Mouse (Mus musculus): ENCODE measurements at regions not wholly inside any gene's neighbourhood (a gene's known extent, or its start where the extent isn't known, plus 50 kb on each side); places are given as distances from the start of the nearest gene placed in this dataset.

DNA sequence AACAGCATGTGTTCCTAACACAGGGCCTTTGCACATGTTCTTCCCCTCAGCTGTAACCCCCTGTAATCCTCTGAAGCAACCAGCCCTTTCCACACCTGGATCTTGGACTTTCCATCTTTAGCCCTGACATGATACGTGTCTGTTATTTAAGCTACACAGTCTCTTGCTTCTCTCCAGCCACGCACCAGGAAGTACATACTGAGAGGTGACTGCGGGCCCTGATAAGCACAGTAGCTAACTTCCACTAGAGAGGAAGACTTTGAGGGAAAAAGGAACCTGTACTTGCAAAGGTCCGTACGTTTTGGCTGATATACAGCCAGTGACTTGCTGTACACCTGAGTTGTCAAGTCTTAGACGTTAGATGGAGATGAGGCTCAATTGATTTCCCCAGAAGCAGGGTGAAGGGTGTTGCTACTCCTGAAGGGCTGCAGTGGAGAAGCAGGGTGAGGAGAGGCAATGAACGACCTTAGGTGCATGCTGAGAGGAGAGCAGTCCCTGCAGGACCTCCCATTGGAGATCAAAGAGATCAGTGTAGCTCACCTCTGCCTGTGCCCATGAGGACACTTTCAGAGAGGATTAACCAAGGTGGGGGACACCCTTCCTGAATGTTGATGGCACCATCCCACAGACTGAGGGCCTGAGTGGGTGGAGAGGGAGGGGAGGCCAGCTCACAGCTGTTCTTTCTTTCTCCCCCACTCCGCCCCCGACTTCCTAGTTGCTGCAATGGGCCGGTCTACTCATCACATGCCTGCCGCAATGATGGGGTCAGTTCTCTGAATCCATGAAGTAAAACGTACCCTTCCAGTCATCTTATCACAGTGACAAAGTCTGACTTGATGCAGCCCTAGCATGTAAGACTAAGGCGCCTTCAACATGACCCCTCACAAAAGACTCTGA is 88.1 kb downstream of the Tomm20 start:
- peak in 1 of 2 experiments; percentile 43; a peak in 1 of 4 replicates for ATAC-seq (replicated peaks in 1 of 2; ENCODE audit: insufficient read depth in 1 of 2, low FRiP score in 2 of 2, low TSS enrichment in 1 of 2, low read depth in 1 of 2, poor library complexity in 2 of 2, severe bottlenecking in 2 of 2)

DNA sequence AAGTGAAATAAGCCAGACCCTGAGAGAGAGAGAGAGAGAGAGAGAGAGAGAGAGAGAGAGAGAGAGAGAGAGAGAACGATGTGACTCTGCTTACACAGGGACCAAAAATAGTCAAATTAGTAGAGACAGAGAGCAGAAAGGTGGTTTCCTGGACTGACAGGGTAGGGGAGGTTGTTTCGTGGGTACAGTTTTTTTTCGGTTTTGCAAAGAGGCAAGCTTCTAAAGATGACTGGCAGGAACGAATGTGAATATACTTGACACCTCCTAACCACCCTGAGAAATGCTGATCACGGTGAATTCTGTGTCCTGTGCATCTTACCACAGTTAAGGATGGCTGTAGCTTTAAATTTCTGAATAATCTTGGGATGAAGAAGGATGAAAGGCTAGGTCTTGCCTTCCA is 89.7 kb downstream of the Tomm20 start:
- ATAC-seq (replicated peaks in 1 of 2; ENCODE audit: insufficient read depth in 1 of 2, low FRiP score in 2 of 2, low TSS enrichment in 1 of 2, low read depth in 1 of 2, poor library complexity in 2 of 2, severe bottlenecking in 2 of 2), result peak; percentile 23; a peak in 3 of 4 replicates

DNA sequence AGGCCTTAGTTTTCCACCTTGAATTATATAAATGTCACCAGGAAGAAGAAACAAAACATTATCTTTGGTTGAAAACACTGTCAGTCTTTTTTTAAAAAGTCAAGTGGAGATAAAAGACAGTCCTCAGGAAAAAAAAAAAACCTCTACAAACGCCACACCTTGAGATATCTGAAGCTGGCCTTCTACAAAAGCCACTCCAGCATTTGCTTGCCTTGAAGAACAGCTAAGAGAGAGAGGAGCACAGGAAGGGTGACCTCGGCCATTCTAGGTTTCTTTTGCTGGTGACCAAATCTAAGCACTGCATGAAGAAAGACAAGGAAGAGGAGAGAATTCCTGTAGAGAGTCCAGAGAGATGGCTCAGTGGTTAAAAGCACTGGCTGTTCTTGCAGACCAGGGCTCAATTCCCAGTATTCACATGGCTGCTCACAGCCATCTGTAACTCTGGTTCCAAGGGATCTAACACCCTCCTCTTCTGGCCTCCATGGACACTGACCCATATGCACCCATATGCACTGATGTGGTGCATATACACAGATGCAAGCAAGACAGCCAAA is 90.5 kb downstream of the Tomm20 start:
- no peak for ATAC-seq (replicated peaks in 1 of 2; ENCODE audit: insufficient read depth in 1 of 2, low FRiP score in 2 of 2, low TSS enrichment in 1 of 2, low read depth in 1 of 2, poor library complexity in 2 of 2, severe bottlenecking in 2 of 2)

DNA sequence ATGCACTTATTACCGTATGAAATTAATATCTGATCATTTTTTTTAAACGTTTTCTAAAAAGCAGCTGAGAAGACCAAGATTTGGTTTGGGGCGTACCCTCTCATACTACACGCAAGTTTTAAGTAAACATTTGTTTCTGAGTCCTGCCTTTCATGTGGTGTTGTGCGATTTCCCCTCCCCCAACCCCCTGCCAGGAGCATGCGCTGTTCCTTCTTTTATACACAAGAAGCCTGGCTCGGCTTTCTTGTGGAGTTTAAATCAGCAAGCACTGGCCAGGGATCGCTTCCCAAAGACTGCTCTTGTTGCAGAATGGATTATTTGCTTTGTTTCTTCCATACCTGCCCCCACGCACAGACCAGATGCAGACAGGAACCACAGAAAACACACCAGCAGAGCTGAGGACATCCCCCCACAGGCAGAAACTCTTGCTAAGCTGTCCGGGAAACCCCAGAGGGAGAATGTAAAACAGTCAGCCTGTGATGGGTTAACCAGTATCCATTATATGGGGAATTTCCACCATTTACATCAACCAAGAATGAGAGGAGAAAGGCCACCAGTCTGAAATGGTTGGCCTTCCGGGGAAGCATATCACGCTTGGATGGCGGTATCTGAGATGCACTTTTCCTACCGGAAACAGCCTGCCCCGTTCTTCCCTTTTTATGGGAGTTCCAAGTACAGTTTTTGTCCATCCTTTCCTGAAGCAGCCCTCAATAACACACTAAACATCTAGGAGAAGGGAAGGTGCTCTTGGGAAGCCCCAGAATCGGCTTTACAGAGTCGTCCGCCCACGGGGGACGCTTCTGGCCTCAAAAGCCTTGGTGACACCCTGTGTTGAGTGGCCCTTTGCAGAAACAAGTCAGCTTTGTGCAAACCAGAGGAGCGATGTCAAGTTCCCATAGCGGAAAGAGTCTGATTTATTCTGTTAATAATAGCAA is 91.3 kb downstream of the Tomm20 start:
- no peak for ATAC-seq (replicated peaks in 1 of 2; ENCODE audit: insufficient read depth in 1 of 2, low FRiP score in 2 of 2, low TSS enrichment in 1 of 2, low read depth in 1 of 2, poor library complexity in 2 of 2, severe bottlenecking in 2 of 2)

DNA sequence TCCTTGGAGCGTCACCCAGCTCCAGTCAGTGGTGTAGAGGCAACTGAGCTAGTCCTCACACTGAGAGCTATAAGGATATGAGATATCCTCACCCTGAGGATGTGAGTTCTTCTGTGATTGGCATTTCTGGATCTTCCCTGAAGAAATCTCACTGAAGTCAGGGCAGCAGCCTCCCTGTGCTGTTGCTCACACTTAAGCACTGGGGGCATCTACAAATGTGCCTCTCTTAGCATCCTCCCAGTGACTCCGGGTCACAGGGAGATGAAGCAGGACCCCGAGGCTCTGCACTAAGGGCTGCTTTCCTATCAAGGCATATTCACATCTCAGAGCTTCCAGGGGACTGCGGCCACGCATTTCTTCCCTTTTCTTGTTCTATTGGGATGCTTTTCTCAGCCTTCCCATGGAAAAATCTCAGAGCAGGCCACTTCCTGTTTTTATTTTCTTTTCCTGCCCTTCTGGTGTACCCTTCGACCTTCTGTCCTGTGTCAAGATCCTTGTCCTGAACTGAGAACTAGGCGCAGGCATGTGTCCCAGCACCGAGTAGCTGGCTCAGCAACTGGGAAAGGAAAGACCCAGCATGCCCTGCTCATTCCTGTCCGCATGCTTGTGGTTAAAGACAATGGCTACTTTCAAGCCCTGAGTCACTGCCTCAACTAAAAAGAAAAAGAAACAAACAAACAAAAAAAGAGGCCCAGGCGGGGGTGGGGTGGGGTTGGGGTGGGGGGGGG is 92.8 kb downstream of the Tomm20 start:
- ATAC-seq (replicated peaks in 1 of 2; ENCODE audit: insufficient read depth in 1 of 2, low FRiP score in 2 of 2, low TSS enrichment in 1 of 2, low read depth in 1 of 2, poor library complexity in 2 of 2, severe bottlenecking in 2 of 2), result no peak

DNA sequence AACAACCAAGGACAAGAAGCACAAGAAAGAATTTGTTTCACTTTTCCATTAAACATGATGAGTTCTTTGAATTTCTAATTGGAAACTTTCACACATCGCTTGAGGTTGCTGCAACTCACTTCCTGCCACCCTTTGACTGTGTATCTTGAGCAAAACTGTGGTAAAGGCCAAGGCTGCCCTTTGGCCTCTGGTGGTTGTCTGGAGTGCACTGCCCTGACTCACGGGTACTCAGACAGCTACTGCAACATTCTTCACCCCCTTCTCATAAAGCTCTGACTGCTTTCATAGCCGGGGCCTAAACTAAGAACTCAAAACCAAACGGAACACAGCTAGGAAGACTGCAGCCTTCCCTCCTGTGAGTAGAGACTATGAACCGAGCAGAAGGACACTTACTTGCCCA is 93.5 kb downstream of the Tomm20 start:
- ATAC-seq (replicated peaks in 1 of 2; ENCODE audit: insufficient read depth in 1 of 2, low FRiP score in 2 of 2, low TSS enrichment in 1 of 2, low read depth in 1 of 2, poor library complexity in 2 of 2, severe bottlenecking in 2 of 2), result peak in 1 of 2 experiments; percentile 19; a peak in 1 of 4 replicates

DNA sequence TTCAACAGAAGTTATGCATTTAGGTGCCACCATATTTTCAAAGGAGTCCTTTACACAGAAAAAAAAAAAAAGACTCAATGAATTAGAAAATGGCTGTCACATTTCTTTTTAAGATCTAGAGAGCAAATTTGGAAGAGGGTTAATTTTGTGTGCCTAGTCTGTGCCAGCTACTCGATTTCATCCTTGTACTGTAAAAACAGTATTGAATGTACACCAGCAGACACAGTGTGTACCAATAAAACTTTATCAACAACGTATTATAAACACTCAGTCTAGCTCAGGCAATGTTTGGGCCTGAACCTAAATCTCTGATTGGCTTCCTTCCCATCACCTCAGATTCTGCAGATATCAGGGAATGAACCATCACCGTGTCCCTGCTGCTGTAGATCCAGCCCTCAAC is 93.9 kb downstream of the Tomm20 start:
- ATAC-seq (replicated peaks in 1 of 2; ENCODE audit: insufficient read depth in 1 of 2, low FRiP score in 2 of 2, low TSS enrichment in 1 of 2, low read depth in 1 of 2, poor library complexity in 2 of 2, severe bottlenecking in 2 of 2), result no peak

DNA sequence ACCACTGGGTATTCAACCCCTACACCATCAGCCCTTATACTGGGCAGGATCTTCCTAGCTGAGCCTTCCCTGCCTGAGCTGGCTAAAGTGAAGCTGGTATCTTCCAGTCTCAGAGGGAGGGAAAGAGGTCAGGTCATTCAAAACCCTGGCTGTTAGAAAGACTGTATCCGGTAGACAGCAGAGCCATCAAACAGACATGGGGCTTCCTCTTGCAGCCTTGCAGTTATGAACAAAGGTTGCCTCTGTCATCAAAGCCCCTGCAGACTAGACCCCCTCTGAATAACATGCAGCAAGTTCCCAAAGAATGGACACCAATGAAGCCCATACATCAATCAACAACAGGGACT is 95.5 kb downstream of the Tomm20 start:
- ATAC-seq (replicated peaks in 1 of 2; ENCODE audit: insufficient read depth in 1 of 2, low FRiP score in 2 of 2, low TSS enrichment in 1 of 2, low read depth in 1 of 2, poor library complexity in 2 of 2, severe bottlenecking in 2 of 2), result no peak

DNA sequence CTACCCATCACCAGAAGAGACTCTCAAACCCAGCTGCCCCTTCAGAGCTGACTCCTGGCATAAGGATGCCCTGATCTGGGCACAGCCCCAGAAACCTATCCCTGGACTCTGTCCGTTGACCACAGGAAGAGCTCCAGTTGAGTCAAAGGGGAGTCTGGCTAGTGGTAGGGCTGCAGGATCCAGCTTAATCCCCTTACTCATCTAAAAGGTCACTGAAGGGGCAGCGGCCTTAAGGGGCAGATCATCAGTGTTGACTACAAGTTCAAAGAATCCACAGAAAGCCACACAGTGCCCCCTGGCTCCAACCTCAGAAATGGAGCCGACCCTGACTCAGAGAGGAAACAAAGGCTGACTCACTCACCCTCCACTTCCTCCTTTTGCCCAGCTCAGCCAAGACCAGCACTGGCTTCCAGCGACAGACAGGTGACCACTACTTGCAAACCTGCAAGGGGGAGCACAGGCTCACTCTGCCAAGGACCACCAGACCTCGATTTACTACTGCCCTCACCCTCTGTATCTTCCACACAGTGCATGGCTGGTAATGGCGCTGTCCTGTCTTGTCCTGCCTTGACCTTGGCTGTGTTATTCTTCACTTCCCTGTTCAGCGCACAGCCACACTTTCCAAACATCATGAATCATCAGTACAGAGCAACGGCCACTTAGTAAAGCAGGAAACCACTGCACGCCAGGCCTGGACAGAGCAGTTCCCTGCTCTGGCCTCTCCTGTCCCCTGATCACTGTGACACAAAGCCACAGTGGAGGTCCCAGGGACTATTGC is 96.0 kb downstream of the Tomm20 start:
- peak; percentile 68 for ATAC-seq (replicated peaks in 1 of 2; ENCODE audit: insufficient read depth in 1 of 2, low FRiP score in 2 of 2, low TSS enrichment in 1 of 2, low read depth in 1 of 2, poor library complexity in 2 of 2, severe bottlenecking in 2 of 2)

DNA sequence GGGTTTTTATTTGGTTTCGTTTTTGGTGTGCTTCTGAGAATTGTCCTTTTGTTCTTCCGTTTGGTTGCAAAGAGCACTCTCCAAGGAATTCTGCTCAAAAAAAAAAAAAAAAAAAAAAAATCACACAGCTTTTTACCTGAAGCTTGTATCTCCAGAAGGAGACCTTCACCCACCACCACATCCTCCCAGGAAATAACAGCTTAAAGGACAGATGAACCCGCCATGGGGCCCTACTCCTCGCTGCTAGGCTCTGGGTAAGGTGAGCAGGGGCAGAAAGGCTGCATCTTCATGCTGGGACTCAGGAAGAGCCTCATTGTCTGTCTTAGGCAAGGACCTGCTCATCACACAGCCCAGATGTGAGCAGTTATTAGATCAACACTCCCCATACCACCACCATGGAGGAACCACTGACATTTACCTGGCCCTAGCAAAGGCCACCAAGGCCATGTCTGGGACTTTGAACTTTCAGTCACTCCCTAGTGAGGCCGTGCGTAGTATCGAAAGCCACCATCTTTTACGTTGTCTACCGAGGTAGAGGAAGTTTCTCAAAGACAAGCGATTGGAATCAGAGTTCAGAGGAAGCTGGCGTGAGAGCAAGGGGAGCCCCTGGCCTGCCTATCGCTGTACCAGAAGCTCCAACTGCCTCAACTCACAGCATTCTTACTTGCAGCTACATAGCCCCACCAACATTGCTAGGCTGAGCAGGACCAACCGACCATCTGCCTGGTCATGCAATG is 97.1 kb downstream of the Tomm20 start:
- ATAC-seq (replicated peaks in 1 of 2; ENCODE audit: insufficient read depth in 1 of 2, low FRiP score in 2 of 2, low TSS enrichment in 1 of 2, low read depth in 1 of 2, poor library complexity in 2 of 2, severe bottlenecking in 2 of 2), result no peak

DNA sequence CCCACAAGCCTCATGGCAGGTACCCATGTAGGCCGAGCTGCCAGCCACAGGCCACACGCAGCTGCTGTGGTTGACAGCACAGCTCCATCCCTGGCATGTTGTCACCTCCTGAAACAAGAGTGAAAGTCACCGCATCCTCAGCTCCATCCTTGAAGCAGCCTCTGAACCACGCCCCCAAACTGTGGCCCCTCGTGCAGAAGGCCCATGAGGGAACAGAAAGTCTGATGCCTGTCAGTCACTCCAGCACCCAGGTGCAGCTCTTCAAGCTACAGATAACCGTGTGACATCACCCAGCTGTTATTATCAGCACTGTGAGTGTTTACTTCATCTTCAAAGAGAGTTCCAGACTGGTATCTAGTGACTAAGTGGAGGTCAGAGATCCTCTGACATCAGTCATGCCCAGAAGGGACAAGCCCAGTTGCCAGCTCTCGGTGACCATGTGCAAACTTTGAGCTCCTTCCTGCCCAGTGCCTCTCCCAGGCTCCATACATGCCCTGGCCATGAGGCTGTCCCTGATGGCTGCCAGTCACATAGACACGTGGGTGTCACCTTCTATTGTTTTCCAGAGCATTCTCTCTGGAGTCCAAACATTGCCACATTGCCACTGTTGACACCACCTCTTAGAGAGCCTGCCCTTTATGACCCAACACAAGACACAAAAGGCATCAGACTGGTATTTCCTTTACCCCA is 97.8 kb downstream of the Tomm20 start:
- peak; percentile 42 to 43 for ATAC-seq (replicated peaks in 1 of 2; ENCODE audit: insufficient read depth in 1 of 2, low FRiP score in 2 of 2, low TSS enrichment in 1 of 2, low read depth in 1 of 2, poor library complexity in 2 of 2, severe bottlenecking in 2 of 2)

DNA sequence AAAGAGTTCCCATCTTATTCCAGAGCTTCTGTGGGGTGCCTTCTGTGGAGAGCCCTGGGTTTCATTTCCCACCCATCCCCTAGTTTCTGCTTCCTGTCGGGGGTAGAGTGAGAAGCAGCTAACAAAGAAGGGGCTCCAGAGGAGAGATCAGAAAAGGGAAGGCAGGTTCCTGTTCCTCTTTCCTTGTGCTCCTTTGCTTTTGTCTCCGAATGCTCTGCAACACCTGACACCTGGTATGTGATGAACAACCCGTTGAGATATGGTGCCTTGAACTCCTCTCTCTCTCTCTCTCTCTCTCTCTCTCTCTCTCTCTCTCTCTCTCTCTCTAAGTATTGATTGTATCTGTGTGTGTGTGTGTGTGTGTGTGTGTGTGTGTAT is 99.5 kb downstream of the Tomm20 start:
- ATAC-seq (replicated peaks in 1 of 2; ENCODE audit: insufficient read depth in 1 of 2, low FRiP score in 2 of 2, low TSS enrichment in 1 of 2, low read depth in 1 of 2, poor library complexity in 2 of 2, severe bottlenecking in 2 of 2), result no peak

DNA sequence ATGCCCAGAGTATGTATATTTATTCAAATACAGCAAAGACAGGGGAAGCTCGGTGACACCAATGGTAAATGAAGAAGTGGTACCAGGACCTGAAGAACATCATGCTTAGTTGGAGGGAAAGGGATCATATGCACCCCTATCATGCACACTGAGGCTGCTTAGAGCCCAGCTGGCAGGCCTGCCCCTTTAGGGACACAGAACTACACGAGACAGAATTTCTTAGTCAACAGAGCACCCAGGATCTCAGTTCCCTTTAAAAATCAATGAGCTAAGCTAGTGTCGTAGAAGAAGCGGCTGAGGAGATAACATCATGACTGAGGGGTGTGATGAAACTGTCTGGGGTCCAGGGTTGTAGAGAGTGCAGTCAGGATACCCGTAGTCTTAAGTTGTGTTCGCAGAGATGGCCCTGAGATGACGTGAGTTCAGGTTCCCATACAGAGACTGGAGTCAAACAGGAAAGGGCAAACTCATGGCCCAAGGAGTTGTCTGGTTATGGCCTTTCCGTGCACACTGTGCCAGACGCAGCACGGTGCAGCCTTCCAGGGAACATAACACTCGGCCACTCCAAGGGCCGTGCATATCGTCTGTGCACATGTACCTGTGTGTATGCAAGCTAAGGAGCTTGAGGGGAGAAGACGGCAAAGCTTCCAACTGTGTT is 100.0 kb downstream of the Tomm20 start:
- ATAC-seq (replicated peaks in 1 of 2; ENCODE audit: insufficient read depth in 1 of 2, low FRiP score in 2 of 2, low TSS enrichment in 1 of 2, low read depth in 1 of 2, poor library complexity in 2 of 2, severe bottlenecking in 2 of 2), result no peak

DNA sequence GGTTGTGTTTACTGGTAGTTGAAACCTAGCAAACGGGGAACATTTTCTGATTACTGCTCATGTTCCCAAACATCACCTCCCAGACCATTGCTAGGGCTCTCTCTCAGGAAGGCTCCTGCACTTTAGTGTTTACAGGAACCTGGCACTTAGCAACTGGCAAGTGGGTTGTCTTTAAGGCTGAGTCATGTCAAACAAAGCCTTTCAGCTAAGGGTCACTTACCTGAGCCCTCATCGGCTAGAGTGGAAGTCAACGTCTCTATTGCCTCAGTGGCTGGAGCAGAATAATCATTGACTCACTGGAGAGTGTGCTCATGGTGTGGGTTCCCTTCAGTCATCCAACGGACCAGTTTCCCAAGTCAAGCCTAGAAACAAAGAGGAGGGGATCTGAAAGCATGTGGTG is 101.0 kb downstream of the Tomm20 start:
- ATAC-seq (replicated peaks in 1 of 2; ENCODE audit: insufficient read depth in 1 of 2, low FRiP score in 2 of 2, low TSS enrichment in 1 of 2, low read depth in 1 of 2, poor library complexity in 2 of 2, severe bottlenecking in 2 of 2), result no peak

DNA sequence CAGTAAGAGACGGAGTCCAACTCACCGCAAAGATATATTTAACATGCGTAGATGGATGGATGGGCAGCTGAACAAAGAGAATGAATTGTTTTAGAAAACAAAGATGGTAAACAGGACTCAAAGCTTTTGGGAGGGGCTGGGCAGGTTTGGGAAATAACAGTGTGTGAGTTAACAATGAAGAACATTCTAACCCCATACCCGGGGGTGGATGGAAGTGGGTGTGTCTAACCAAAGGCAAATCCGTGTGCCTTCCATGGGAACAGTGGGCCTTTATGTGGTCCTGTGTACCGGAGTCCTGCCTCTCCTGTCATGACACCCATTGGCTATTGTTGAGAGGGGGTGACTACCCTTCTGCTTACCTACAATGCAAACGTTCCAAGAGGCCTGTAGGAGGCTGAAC is 104.5 kb downstream of the Tomm20 start:
- ATAC-seq (replicated peaks in 1 of 2; ENCODE audit: insufficient read depth in 1 of 2, low FRiP score in 2 of 2, low TSS enrichment in 1 of 2, low read depth in 1 of 2, poor library complexity in 2 of 2, severe bottlenecking in 2 of 2), result no peak

Data from hematopoietic stem cell, adult 5-6 weeks (primary cell).